Mouse (Mus musculus): ENCODE results near the gene Selenon.

The Selenon gene

GRCm38 (mm10) chr4:134567377-134568226 is 15.6 kb upstream of the Selenon start:
- Histone ChIP-seq H3K36me3 (ENCODE audit: control insufficient read depth, insufficient read depth, low read length, poor library complexity, severe bottlenecking) (no peaks in the 10 kb centered on the region), H3K27me3 (ENCODE audit: control insufficient read depth, insufficient read depth, low read length, poor library complexity, severe bottlenecking) (no peaks in the 10 kb centered on the region)
- DNase-seq (ENCODE audit: low read depth, low spot score) = no peak

GRCm38 (mm10) chr4:134564093-134564492 is 12.1 kb upstream of the Selenon start:
- no peak for DNase-seq (ENCODE audit: low read depth, low spot score)
- Histone ChIP-seq H3K36me3 (ENCODE audit: control insufficient read depth, insufficient read depth, low read length, poor library complexity, severe bottlenecking) (no peaks in the 10 kb centered on the region), H3K27me3 (ENCODE audit: control insufficient read depth, insufficient read depth, low read length, poor library complexity, severe bottlenecking) (no peaks in the 10 kb centered on the region)

GRCm38 (mm10) chr4:134563624-134564023 is 11.7 kb upstream of the Selenon start:
- no peak for DNase-seq (ENCODE audit: low read depth, low spot score)
- no peaks in the 10 kb centered on the region for H3K27me3 ChIP-seq (ENCODE audit: control insufficient read depth, insufficient read depth, low read length, poor library complexity, severe bottlenecking)
- H3K36me3 ChIP-seq (ENCODE audit: control insufficient read depth, insufficient read depth, low read length, poor library complexity, severe bottlenecking) = no peaks in the 10 kb centered on the region

GRCm38 (mm10) chr4:134562014-134562413 is 10.0 kb upstream of the Selenon start:
- no peaks in the 10 kb centered on the region for H3K27me3 ChIP-seq (ENCODE audit: control insufficient read depth, insufficient read depth, low read length, poor library complexity, severe bottlenecking)
- no peaks in the 10 kb centered on the region for H3K36me3 ChIP-seq (ENCODE audit: control insufficient read depth, insufficient read depth, low read length, poor library complexity, severe bottlenecking)
- no peak for DNase-seq (ENCODE audit: low read depth, low spot score)

- H3K36me3 ChIP-seq (ENCODE audit: control insufficient read depth, insufficient read depth, low read length, poor library complexity, severe bottlenecking) = no peaks in the 10 kb centered on the region
- no peaks in the 10 kb centered on the region for H3K27me3 ChIP-seq (ENCODE audit: control insufficient read depth, insufficient read depth, low read length, poor library complexity, severe bottlenecking)
- DNase-seq (ENCODE audit: low read depth, low spot score) = no peak
Observed at GRCm38 (mm10) chr4:134560699-134561098, 8.7 kb upstream of the Selenon start.

GRCm38 (mm10) chr4:134559154-134559553 is 7.2 kb upstream of the Selenon start:
- DNase-seq (ENCODE audit: low read depth, low spot score) = no peak
- no peaks in the 10 kb centered on the region for H3K36me3 ChIP-seq (ENCODE audit: control insufficient read depth, insufficient read depth, low read length, poor library complexity, severe bottlenecking)
- H3K27me3 ChIP-seq (ENCODE audit: control insufficient read depth, insufficient read depth, low read length, poor library complexity, severe bottlenecking) = no peaks in the 10 kb centered on the region; the same call in 1 of the 2 replicates

- no peak for DNase-seq (ENCODE audit: low read depth, low spot score)
- Histone ChIP-seq H3K36me3 (ENCODE audit: control insufficient read depth, insufficient read depth, low read length, poor library complexity, severe bottlenecking) (no peaks in the 10 kb centered on the region), H3K27me3 (ENCODE audit: control insufficient read depth, insufficient read depth, low read length, poor library complexity, severe bottlenecking) (no peaks in the 10 kb centered on the region; the same call in 1 of the 2 replicates)
Observed at GRCm38 (mm10) chr4:134558570-134559113, 6.7 kb upstream of the Selenon start.

GRCm38 (mm10) chr4:134557626-134558249 is 5.8 kb upstream of the Selenon start:
- Histone ChIP-seq H3K36me3 (ENCODE audit: control insufficient read depth, insufficient read depth, low read length, poor library complexity, severe bottlenecking) (no peaks in the 10 kb centered on the region), H3K27me3 (ENCODE audit: control insufficient read depth, insufficient read depth, low read length, poor library complexity, severe bottlenecking) (no peaks in the 10 kb centered on the region; the same call in 1 of the 2 replicates)
- DNase-seq (ENCODE audit: low read depth, low spot score) = peak; percentile 57

- no peaks in the 10 kb centered on the region; the same call in 1 of the 2 replicates for H3K27me3 ChIP-seq (ENCODE audit: control insufficient read depth, insufficient read depth, low read length, poor library complexity, severe bottlenecking)
- DNase-seq (ENCODE audit: low read depth, low spot score) = peak; percentile 51
Observed at GRCm38 (mm10) chr4:134555956-134556580, 4.1 kb upstream of the Selenon start.

GRCm38 (mm10) chr4:134553631-134554030 is 1.7 kb upstream of the Selenon start:
- H3K36me3 ChIP-seq (ENCODE audit: control insufficient read depth, insufficient read depth, low read length, poor library complexity, severe bottlenecking) = no peaks in the 10 kb centered on the region
- no peaks in the 10 kb centered on the region; the same call in 1 of the 2 replicates for H3K27me3 ChIP-seq (ENCODE audit: control insufficient read depth, insufficient read depth, low read length, poor library complexity, severe bottlenecking)
- no peak for DNase-seq (ENCODE audit: low read depth, low spot score)

More at GRCm38 (mm10) chr4:134555956-134556580, 4.1 kb upstream of the Selenon start:
- H3K36me3 ChIP-seq (ENCODE audit: control insufficient read depth, insufficient read depth, low read length, poor library complexity, severe bottlenecking) = no peaks in the 10 kb centered on the region

- H3K36me3 ChIP-seq (ENCODE audit: control insufficient read depth, insufficient read depth, low read length, poor library complexity, severe bottlenecking) = no peaks in the 10 kb centered on the region
- DNase-seq (ENCODE audit: low read depth, low spot score) = no peak
Observed at GRCm38 (mm10) chr4:134549899-134550298, 2.1 kb downstream of the Selenon start.

GRCm38 (mm10) chr4:134548169-134548938 is 3.6 kb downstream of the Selenon start:
- Histone ChIP-seq H3K27me3 (ENCODE audit: control insufficient read depth, insufficient read depth, low read length, poor library complexity, severe bottlenecking) (no peaks in the 10 kb centered on the region), H3K36me3 (ENCODE audit: control insufficient read depth, insufficient read depth, low read length, poor library complexity, severe bottlenecking) (no peaks in the 10 kb centered on the region)
- DNase-seq (ENCODE audit: low read depth, low spot score) = peak; percentile 60

More at GRCm38 (mm10) chr4:134549899-134550298, 2.1 kb downstream of the Selenon start:
- H3K27me3 ChIP-seq (ENCODE audit: control insufficient read depth, insufficient read depth, low read length, poor library complexity, severe bottlenecking) = no peaks in the 10 kb centered on the region; the same call in 1 of the 2 replicates

GRCm38 (mm10) chr4:134546814-134547705 is 4.9 kb downstream of the Selenon start:
- no peaks in the 10 kb centered on the region for H3K36me3 ChIP-seq (ENCODE audit: control insufficient read depth, insufficient read depth, low read length, poor library complexity, severe bottlenecking)
- no peak for DNase-seq (ENCODE audit: low read depth, low spot score)
- no peaks in the 10 kb centered on the region for H3K27me3 ChIP-seq (ENCODE audit: control insufficient read depth, insufficient read depth, low read length, poor library complexity, severe bottlenecking)

All from splenic B cell, adult 2 months (primary cell).